Mouse (Mus musculus) heart, adult 2 months (tissue): Measurements from ENCODE around the gene Nup205. TPM values are rescaled to one million over a fixed set of nuclear protein-coding genes. Genes with fewer than 3 reads are reported as not detected.
A peak's percentile ranks its signal among the peaks of the same experiment; 100 is the strongest.

Source experiments
- DNase-seq, 2 experiments: peaks; one replicate each; pipeline ENCODE4 v3.0.0; 2021
- H3K27ac ChIP-seq: fragments of 200-600 bp; 2 replicates; pipeline ENCODE4 v1.8.1; 2022
- H3K27me3 ChIP-seq: fragments of 200-500 bp; 2 replicates; pipeline ENCODE4 v1.6.1; 2012; ENCODE audit warnings: mild to moderate bottlenecking, low read length, inconsistent platforms, mixed read lengths; ENCODE audit not compliant: control insufficient read depth, insufficient read depth
- H3K36me3 ChIP-seq: fragments of 200-500 bp; 2 replicates; pipeline ENCODE4 v1.6.1; 2012; ENCODE audit warnings: low read length, inconsistent platforms; ENCODE audit not compliant: control insufficient read depth, insufficient read depth
- H3K4me1 ChIP-seq: fragments of 200-500 bp; 2 replicates; pipeline ENCODE4 v1.6.1; 2011; ENCODE audit warnings: low read length; ENCODE audit not compliant: control insufficient read depth, insufficient read depth
- H3K4me3 ChIP-seq: fragments of 200-600 bp; 2 replicates; pipeline ENCODE4 v1.8.1; 2022
- H3K79me2 ChIP-seq: fragments of 200-500 bp; replicated peaks from 2 replicates; pipeline ENCODE4 v1.6.1; 2012; ENCODE audit warnings: mild to moderate bottlenecking, inconsistent platforms, low read length, moderate library complexity, mixed read lengths; ENCODE audit not compliant: control insufficient read depth, insufficient read depth
- H3K9ac ChIP-seq: fragments of 200-500 bp; 2 replicates; pipeline ENCODE4 v1.6.1; 2012; ENCODE audit warnings: low read depth, mild to moderate bottlenecking, control low read depth, inconsistent platforms, low read length, mixed read lengths
- CTCF ChIP-seq: fragments of 200-600 bp; IDR thresholded peaks from 2 replicates; pipeline ENCODE4 v1.8.1; 2022; ENCODE audit warnings: antibody characterized with exemption, mild to moderate bottlenecking, moderate library complexity
- EP300 ChIP-seq: fragments of 200-500 bp; IDR thresholded peaks from 2 replicates; pipeline ENCODE4 v1.6.1; 2011; ENCODE audit warnings: low read depth, low read length, control low read depth; ENCODE audit not compliant: insufficient read depth
- POLR2A ChIP-seq: fragments of 200-500 bp; IDR thresholded peaks from 2 replicates; pipeline ENCODE4 v1.6.1; 2011; ENCODE audit warnings: mild to moderate bottlenecking, low read depth, low read length, control low read depth; ENCODE audit not compliant: insufficient read depth
- WGBS: fragments of 180-500 bp; shearing (Covaris S2); methylation state at CpG from one replicate; pipeline ENCODE4 v1.1.7; 2018; 5-methylcytosine and 5-hydroxymethylcytosine counted together
- intact Hi-C: fragments of 180-260 bp; cut with DNase I; formaldehyde crosslinking; loops from one replicate; pipeline ENCODE4 v1.15.1; 2025
- polyA plus RNA-seq: library from polyadenylated mRNA; depleted of rRNA; stranded (reverse); fragments of >200 nt; gene quantifications from 2 replicates; pipeline ENCODE4 v1.2.3, GENCODE M21; 2012; rRNA removed
- total RNA-seq, 2 experiments: library from RNA; stranded (reverse); gene quantifications; 2 replicates each; pipeline ENCODE4 v1.2.3; 2021

Gene Nup205
- total and polyA plus RNA-seq, 3 experiments: 5.6 to 14.9 (median 12.4) TPM

DNA sequence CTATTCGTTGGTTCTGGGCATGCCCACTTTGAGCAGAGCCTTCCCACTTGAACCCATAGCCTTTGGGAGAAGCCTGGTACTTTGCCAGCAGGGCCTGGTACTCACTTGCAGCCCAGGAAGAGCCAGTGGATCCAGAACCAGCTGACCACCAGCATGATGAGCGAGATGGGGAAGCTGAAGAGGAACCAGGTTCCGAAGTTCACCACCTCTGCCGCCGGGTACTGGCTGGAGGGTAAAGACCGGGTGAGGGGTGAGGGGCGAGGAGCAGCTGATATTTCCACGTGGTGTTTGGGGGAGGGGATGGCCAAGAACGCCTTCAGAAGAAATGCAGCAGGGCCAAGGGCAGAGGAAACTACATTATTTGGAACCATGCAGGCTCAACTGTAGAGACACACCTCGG, 102.1 kb downstream of the Nup205 start:
- no peak overlapping the region for H3K4me3 ChIP-seq
- H3K36me3 ChIP-seq: no peaks in the 10 kb centered on the region
- H3K9ac ChIP-seq: no peak overlapping the region
- no peak for DNase-seq
- TF ChIP-seq CTCF (no peak), EP300 (no peak), POLR2A (no peak)
- no peak overlapping the region for H3K27ac ChIP-seq
- intact Hi-C loops: no loop called here
- no peaks in the 10 kb centered on the region for H3K79me2 ChIP-seq
- no peaks in the 10 kb centered on the region for H3K4me1 ChIP-seq
- 74% methylated on average over 10 of the region's 10 CpGs for WGBS
- no peaks in the 10 kb centered on the region for H3K27me3 ChIP-seq

DNA sequence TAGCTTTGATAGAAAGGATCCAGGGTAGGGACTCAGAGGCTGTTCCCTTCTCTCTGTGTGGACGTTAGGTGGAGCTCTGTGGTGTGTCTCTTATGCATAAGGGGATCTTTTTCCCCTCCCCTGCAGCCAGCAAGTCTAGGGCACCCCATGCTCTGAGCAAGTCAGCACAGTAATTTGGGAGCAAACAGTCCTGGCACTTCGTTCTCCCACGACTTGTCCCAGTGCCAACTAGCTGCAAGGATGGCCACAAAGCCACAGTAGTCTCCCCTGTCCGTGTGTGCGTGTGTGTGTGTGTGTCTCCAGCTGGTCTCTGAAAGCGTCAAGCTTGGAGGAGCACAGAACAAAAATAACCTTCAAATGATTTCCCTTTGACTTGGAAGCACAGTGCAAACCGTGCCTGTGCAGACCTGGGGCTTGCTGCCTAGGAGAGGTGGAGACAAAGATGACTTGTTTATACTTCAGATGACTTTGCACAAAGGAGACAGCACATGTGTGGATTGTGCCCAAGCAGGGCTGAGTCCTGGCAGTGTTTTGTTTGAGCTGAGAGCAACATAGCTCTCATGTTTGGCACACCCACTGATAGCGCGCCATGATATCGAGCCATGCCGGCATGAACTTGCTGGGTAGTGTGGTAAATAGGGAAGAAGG, 111.0 kb downstream of the Nup205 start:
- no peaks in the 10 kb centered on the region for H3K36me3 ChIP-seq
- no peak overlapping the region for H3K9ac ChIP-seq
- peak overlapping the region; percentile 47 for H3K27ac ChIP-seq
- intact Hi-C loops: no loop called here
- peaks cover 6% of the 10 kb centered on the region for H3K4me1 ChIP-seq
- TF ChIP-seq POLR2A (no peak), CTCF (peak; percentile 50), EP300 (peak; percentile 15; the same call in 1 of the 2 replicates)
- H3K79me2 ChIP-seq: no peaks in the 10 kb centered on the region
- 33% methylated on average over 11 of the region's 11 CpGs for WGBS
- no peak overlapping the region for H3K4me3 ChIP-seq
- H3K27me3 ChIP-seq: no peaks in the 10 kb centered on the region
- DNase-seq: peak; percentile 50 to 65

DNA sequence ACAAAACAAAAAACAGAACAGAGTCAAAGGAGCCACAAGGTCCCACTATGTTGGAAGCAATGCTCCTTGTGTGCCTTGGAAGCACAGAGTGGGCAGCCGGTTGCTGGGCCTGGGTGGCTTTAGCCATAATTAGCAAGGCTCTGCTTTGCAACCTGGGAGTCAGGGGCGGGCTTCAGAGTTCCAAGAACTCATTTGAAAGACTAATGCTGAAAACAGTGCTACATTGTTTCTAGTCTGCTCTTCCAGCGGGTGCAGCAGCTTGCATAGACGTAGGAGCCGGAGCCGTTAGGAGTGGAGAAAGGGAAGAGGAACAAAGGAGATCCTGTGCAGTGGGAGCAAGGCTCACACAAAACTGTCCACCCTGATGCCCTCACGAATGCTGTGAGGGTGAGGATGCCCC, 111.7 kb downstream of the Nup205 start:
- H3K36me3 ChIP-seq: no peaks in the 10 kb centered on the region
- intact Hi-C loops: no loop called here
- TF ChIP-seq EP300: no peak
- no peak for TF ChIP-seq CTCF
- no peak for TF ChIP-seq POLR2A
- no peak overlapping the region for H3K4me3 ChIP-seq
- H3K27me3 ChIP-seq: no peaks in the 10 kb centered on the region
- DNase-seq: no peak
- peaks cover 6% of the 10 kb centered on the region for H3K4me1 ChIP-seq
- 50% methylated on average over 7 of the region's 7 CpGs for WGBS
- no peak overlapping the region for H3K9ac ChIP-seq
- peak overlapping the region; percentile 47 for H3K27ac ChIP-seq
- H3K79me2 ChIP-seq: no peaks in the 10 kb centered on the region

GRCm38 (mm10) chr6:35289676-35290075, 112.5 kb downstream of the Nup205 start:
- Histone ChIP-seq H3K27ac (no peak overlapping the region), H3K36me3 (no peaks in the 10 kb centered on the region), H3K9ac (no peak overlapping the region), H3K4me3 (no peak overlapping the region), H3K27me3 (no peaks in the 10 kb centered on the region), H3K4me1 (peaks cover 6% of the 10 kb centered on the region), H3K79me2 (no peaks in the 10 kb centered on the region)
- DNase-seq: no peak
- TF ChIP-seq CTCF (no peak), POLR2A (no peak), EP300 (no peak)
- WGBS: 95% methylated on average over 8 of the region's 8 CpGs
- intact Hi-C loops: loop anchor here (10.0 kb wide), 1 partner anchor 75 kb away; no protein-coding TSS in a partner anchor

DNA sequence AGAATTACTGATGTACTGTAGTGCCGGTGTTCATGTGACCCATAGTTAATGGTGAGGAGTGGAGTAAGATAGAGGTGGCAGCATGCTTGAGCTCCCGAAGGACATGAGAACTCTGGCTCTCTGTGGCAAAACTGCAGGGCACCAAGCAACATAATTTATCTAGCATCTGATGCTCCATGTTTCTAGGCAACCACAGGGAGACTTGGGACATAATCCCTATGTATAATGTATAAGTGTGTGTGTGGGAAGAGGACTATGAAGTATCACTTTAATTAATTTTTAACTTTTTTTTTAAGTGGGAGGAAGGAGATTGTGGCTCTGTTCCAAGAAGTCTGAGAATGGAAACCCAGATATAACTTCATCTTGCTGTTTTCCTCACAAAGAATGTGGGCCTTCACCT, 117.7 kb downstream of the Nup205 start:
- H3K27me3 ChIP-seq: no peaks in the 10 kb centered on the region
- intact Hi-C loops: loop anchor here (10.0 kb wide), 1 partner anchor 70 kb away; no protein-coding TSS in a partner anchor

DNA sequence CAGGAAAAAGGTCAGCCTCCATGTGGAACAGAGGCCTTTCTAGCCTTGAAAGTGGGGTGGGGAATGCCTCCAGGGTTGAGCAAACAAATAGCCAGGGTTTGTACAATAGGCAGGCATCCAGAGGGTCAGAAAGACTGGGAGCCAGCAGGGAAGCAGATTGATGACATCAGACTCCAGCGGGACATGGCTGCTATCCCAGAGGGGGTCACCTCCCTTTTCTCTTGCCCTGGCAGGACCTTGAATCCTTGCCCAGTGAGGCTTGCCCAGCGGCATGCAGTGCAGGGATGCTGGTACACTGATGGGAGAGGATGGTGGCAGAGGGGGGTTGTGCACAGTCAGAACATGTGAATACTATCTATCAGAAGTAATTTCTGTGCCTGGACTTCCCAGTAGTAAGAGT, 119.8 kb downstream of the Nup205 start:
- Histone ChIP-seq H3K27me3 (no peaks in the 10 kb centered on the region), H3K27ac (peak overlapping the region; percentile 72), H3K4me1 (peaks cover 8% of the 10 kb centered on the region), H3K4me3 (no peak overlapping the region), H3K9ac (no peak overlapping the region), H3K36me3 (no peaks in the 10 kb centered on the region), H3K79me2 (no peaks in the 10 kb centered on the region)
- intact Hi-C loops: loop anchor here (2.0 to 10.0 kb wide), 2 partner anchors 44 to 68 kb away; no protein-coding TSS in a partner anchor
- WGBS: 26% methylated on average over 2 of the region's 2 CpGs
- peak; percentile 74 to 83 for DNase-seq
- TF ChIP-seq EP300: 0 out of 2 replicates have a peak, but pooled peaks have one; percentile 22
- TF ChIP-seq POLR2A: no peak

More for the DNA sequence above, 117.7 kb downstream of the Nup205 start:
- H3K4me3 ChIP-seq: no peak overlapping the region
- WGBS: 76% methylated on average over 2 of the region's 2 CpGs
- no peak for DNase-seq
- H3K4me1 ChIP-seq: peaks cover 8% of the 10 kb centered on the region
- no peaks in the 10 kb centered on the region for H3K79me2 ChIP-seq
- TF ChIP-seq CTCF (no peak), EP300 (no peak), POLR2A (no peak)
- H3K27ac ChIP-seq: no peak overlapping the region
- H3K9ac ChIP-seq: no peak overlapping the region
- no peaks in the 10 kb centered on the region for H3K36me3 ChIP-seq

Other genes with a start within 250 kb of the Nup205 start
- under 1 TPM; 0.16 to 0.21 TPM for gene Slc23a4, start 189.0 kb upstream of the Nup205 start, total RNA-seq
- 0.55 and 0.76 TPM in 2 replicates for gene Slc23a4, start 189.0 kb upstream of the Nup205 start, polyA plus RNA-seq
- 10 to 100 TPM; 21.9 to 23.4 TPM for gene Cnot4, start 43.7 kb upstream of the Nup205 start, total RNA-seq
- gene Cnot4, start 43.7 kb upstream of the Nup205 start, polyA plus RNA-seq: 11.0 and 15.5 TPM in 2 replicates
- not detected for gene Slc13a4, start 130.7 kb downstream of the Nup205 start, total RNA-seq
- 0.53 and 0.70 TPM in 2 replicates for gene Slc13a4, start 130.7 kb downstream of the Nup205 start, polyA plus RNA-seq
- gene Fam180a, start 148.7 kb downstream of the Nup205 start, total RNA-seq: under 1 TPM; 0.34 to 0.41 TPM
- 0.16 and 0.23 TPM in 2 replicates for gene Fam180a, start 148.7 kb downstream of the Nup205 start, polyA plus RNA-seq